In the genomic region with DNA sequence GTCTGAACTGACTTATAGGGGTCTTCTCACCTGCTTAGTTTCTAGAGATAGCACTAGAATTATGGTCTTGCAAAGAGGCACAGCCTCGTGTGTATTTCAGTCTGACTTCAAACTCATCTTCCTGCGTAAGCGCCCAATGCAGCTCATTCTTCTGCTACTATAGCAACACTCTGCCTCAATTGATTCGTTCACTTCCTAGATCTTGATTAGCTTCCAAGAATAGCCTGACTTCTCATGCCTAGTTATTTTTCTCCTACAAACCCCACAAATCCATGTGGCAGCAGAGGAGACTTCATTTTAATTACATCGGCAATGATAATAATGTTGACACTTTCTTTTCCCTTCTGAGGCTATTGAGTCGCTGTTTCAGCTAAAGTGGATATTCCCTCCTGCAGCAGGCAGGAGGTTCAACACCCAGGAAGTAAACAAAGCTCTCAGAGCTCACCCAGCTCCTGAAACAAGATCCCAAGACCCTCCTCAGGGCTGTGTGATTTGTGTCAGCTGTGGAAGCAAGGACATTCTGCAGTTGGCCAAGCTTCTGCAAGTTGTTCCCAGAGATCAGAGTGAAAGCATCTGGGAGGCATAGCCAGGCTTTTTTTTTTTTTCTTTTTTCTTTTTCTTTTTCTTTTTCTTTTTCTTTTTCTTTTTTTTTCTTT, we compare ENCODE assay signal across 14 mouse cellular contexts.
DNase-seq lines count a peak whose midpoint lies in the region; ATAC-seq lines count a peak whose summit lies in the region.
"Had no signal": no experiment of that assay in that cellular context is flagged by ENCODE, and none has a peak within 500 bp of the region (broad histone marks: within the 10 kb centered on the region; RNA-seq: fewer than 3 reads in every experiment).

No protein-coding gene starts in this region.

- no peaks in the 10 kb centered on the region for H3K9me3 ChIP-seq in intestine, embryonic 15.5 days
- H3K9me3 ChIP-seq: heart, embryonic 15.5 days had no signal

- peak; percentile 85 for ATAC-seq in intestine, embryonic 15.5 days
- ATAC-seq: CD4-positive, CD25-positive, alpha-beta regulatory T cell, adult 4 months; midbrain, embryonic 16.5 days had no signal

- peak; percentile 7 for DNase-seq in heart, postnatal 4 days
- DNase-seq in heart, adult 8-10 months (ENCODE audit: low spot score): no peak
- DNase-seq in layer of hippocampus, adult 9-11 months: peak; percentile 10
- no peak for DNase-seq in layer of hippocampus, postnatal 10 days (ENCODE audit: low spot score in 2 of 2)
- DNase-seq in brain, adult 2 months (ENCODE audit: low read depth, low spot score): peak; percentile 70
- DNase-seq in gastrocnemius, postnatal 36 days: no peak
- no peak for DNase-seq in urinary bladder, adult 2 months (ENCODE audit: low spot score)
- DNase-seq: cerebellum, adult 8-10 months; liver; thymus, postnatal 36 days had no signal

- H3K4me1 ChIP-seq in intestine, embryonic 15.5 days (replicated peaks): no peaks in the 10 kb centered on the region
- H3K4me1 ChIP-seq: heart, embryonic 15.5 days had no signal

- intact Hi-C loops in gastrocnemius, postnatal 36 days (cut with DNase I): no loop called here

- WGBS in intestine, embryonic 15.5 days: 23% methylated on average over 6 of the region's 6 CpGs

- peak overlapping the region; percentile 41 for H3K4me2 ChIP-seq in intestine, embryonic 15.5 days (replicated peaks)
- H3K4me2 ChIP-seq: heart, embryonic 15.5 days had no signal

- H3K27me3 ChIP-seq in intestine, embryonic 15.5 days (replicated peaks): no peaks in the 10 kb centered on the region
- H3K27me3 ChIP-seq: heart, embryonic 15.5 days had no signal

- H3K9ac ChIP-seq in intestine, embryonic 15.5 days: no peak overlapping the region
- H3K9ac ChIP-seq: heart, embryonic 15.5 days had no signal

- no peaks in the 10 kb centered on the region for H3K36me3 ChIP-seq in intestine, embryonic 15.5 days
- H3K36me3 ChIP-seq: heart, embryonic 15.5 days had no signal

- H3K27ac ChIP-seq in intestine, embryonic 15.5 days: peak overlapping the region; percentile 3; the same call in 1 of the 2 replicates
- H3K27ac ChIP-seq: heart, embryonic 15.5 days had no signal

- no peak overlapping the region for H3K4me3 ChIP-seq in intestine, embryonic 15.5 days (replicated peaks)
- H3K4me3 ChIP-seq: heart, embryonic 15.5 days had no signal

Comparison
In these comparisons a context has a peak if more than half of its experiments do, and no peak if none do; other contexts are left out.
1. DNase-seq: peak in heart, postnatal 4 days (single experiment), layer of hippocampus, adult 9-11 months (single experiment) and brain, adult 2 months (single experiment); none in heart, adult 8-10 months (single experiment), layer of hippocampus, postnatal 10 days (0 of 2), gastrocnemius, postnatal 36 days (0 of 2) and urinary bladder, adult 2 months (single experiment).